Mouse (Mus musculus): ENCODE results near the gene Cox11.

GRCm38 (mm10) chr11:90638312-90638830 is 398 bp downstream of the Cox11 start:
- TF ChIP-seq CTCF (IDR thresholded peaks at IDR 0.05; ENCODE audit: borderline replicate concordance, insufficient read depth, low read depth, low read length) (no peak), POLR2A (IDR thresholded peaks at IDR 0.05; ENCODE audit: borderline replicate concordance, insufficient read depth, low read length) (no peak)

Data from cerebellum, adult 2 months (tissue).